Mouse (Mus musculus): ENCODE measurements around the gene H2afb3. TPM values are rescaled to one million over a fixed set of nuclear protein-coding genes. Genes with fewer than 3 reads are reported as not detected.
A peak's percentile ranks its signal among the peaks of the same experiment; 100 is the strongest.

H2afb3 gene
- total and polyA plus RNA-seq, 3 experiments = not detected

DNA sequence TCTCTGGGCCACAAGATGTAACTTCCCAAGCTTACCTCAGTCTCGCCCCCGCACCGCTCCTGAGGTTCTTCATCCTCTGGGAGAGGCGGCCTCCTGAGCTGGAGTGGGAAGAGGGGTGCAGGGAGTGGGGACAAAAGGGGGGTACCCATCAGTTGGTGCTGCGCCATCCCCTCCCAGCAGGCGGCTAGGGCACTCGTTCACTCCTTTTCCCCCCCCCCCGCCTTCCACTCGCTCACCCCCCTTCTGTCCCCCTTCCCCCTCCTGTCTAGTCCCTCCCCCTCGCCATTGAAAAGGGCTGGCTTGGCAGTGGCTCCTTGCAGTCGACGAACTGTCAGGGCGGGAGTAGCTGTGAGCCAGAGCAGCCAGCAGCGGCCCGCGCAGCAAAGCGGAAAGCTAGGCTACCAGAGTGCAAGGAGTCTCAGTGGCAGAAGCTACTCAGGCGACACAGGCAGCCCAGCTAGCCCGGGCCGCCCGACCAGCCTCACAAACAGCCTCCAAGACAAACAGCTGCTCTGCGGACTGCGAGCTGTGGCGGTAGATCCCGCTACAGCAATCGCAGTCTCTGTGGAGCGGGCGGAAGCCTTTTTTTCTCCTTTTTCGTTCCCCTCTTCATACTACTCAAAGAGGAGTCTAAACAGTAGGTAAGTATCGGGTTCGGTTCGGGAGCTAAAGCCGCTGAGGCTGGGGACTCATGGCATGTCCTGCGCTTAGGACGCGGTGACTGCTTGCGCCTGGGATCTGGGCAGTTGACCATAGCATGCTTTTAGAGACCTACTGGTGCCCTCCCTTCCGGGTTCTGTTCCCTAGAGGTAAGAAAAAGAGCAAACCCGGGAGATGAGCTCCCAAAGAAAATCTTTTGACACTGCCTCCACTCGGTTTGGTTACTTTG is 22.6 kb downstream of the H2afb3 start, which contains the start of gene Pcdh11x:
Pcdh11x (plus strand) TSS at position 249 of the 889 bp plus-strand sequence.
- Histone ChIP-seq H3K27ac (no peak within 1 kb of the TSS), H3K27me3 (ENCODE audit: control insufficient read depth, insufficient read depth, low read length) (peaks cover 2% of the 10 kb centered on the region; the same call in 1 of the 2 replicates), H3K36me3 (ENCODE audit: control insufficient read depth, insufficient read depth, low read length) (no peaks in the 10 kb centered on the region), H3K9ac (ENCODE audit: low read depth, low read length) (0 out of 2 replicates have a peak within 1 kb of the TSS, but pooled peaks have one; percentile 30), H3K4me3 (peak within 1 kb of the TSS; percentile 26), H3K79me2 (replicated peaks; ENCODE audit: control insufficient read depth, insufficient read depth, low read length) (no peaks in the 10 kb centered on the region), H3K4me1 (ENCODE audit: control insufficient read depth, insufficient read depth, low read length) (no peaks in the 10 kb centered on the region; the same call in 1 of the 2 replicates)
- intact Hi-C loops (cut with DNase I) = no loop called here
- no peak for DNase-seq
- 11% methylated on average over 39 of the region's 40 CpGs for WGBS
- no peak for TF ChIP-seq POLR2A (IDR thresholded peaks at IDR 0.05; ENCODE audit: insufficient read depth, low read depth, low read length)
- TF ChIP-seq CTCF (IDR thresholded peaks at IDR 0.05) = no peak
- TF ChIP-seq EP300 (IDR thresholded peaks at IDR 0.05; ENCODE audit: insufficient read depth, low read depth, low read length) = no peak

DNA sequence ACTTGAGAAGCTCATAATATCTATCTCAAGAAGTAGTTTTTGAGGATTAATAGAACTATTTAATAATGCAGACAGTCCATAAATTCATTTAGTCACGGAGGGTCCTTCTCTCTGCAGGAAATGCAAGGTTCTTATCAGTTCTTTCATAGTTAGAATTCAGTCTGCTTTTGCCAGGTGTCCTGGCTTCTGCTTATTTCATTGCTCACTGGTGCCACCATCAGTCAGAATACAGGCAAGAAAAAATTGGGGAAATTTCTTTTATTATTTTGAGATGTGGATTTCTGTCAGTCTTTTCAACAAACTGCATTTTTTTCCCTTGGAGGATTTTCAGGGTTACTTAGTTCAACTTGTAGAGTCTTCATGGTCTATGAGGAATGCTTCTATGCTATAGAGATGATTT is 25.4 kb downstream of the H2afb3 start:
- DNase-seq = no peak
- peak; percentile 16; the same call in 1 of the 2 replicates for TF ChIP-seq CTCF (IDR thresholded peaks at IDR 0.05)
- TF ChIP-seq EP300 (IDR thresholded peaks at IDR 0.05; ENCODE audit: insufficient read depth, low read depth, low read length) = no peak

DNA sequence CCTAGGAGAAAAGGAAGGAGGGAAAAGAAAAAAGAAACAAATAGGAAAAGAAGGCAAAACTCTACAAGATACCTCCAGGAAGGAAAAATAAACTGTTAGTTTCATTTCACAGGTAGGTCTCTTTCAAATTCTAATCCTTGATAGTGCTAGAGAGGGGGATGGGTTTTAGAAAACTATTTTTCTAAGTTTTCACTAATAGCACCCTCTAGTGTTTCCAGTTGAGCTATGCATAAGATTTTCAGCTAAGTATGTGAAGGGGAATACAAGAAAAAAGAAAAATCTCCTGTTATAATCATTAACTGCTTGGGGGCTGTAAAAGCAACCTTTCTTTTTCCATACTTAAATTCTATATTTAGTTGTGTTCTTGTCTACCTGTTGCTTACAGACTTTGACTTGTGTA is 27.4 kb downstream of the H2afb3 start:
- intact Hi-C loops (cut with DNase I) = no loop called here
- Histone ChIP-seq H3K9ac (ENCODE audit: low read depth, low read length) (no peak overlapping the region), H3K4me1 (ENCODE audit: control insufficient read depth, insufficient read depth, low read length) (no peaks in the 10 kb centered on the region), H3K27me3 (ENCODE audit: control insufficient read depth, insufficient read depth, low read length) (peaks cover 2% of the 10 kb centered on the region; the same call in 1 of the 2 replicates), H3K4me3 (no peak overlapping the region), H3K36me3 (ENCODE audit: control insufficient read depth, insufficient read depth, low read length) (no peaks in the 10 kb centered on the region), H3K27ac (no peak overlapping the region), H3K79me2 (replicated peaks; ENCODE audit: control insufficient read depth, insufficient read depth, low read length) (no peaks in the 10 kb centered on the region)
- DNase-seq = no peak
- TF ChIP-seq CTCF (IDR thresholded peaks at IDR 0.05) = peak; percentile 36
- TF ChIP-seq EP300 (IDR thresholded peaks at IDR 0.05; ENCODE audit: insufficient read depth, low read depth, low read length) = no peak

More for the DNA sequence above, 25.4 kb downstream of the H2afb3 start:
- no peaks in the 10 kb centered on the region for H3K36me3 ChIP-seq (ENCODE audit: control insufficient read depth, insufficient read depth, low read length)
- 7% methylated on average over 1 of the region's 1 CpGs for WGBS
- no peak overlapping the region for H3K9ac ChIP-seq (ENCODE audit: low read depth, low read length)
- no peak overlapping the region for H3K4me3 ChIP-seq
- intact Hi-C loops (cut with DNase I) = no loop called here
- no peaks in the 10 kb centered on the region; the same call in 1 of the 2 replicates for H3K4me1 ChIP-seq (ENCODE audit: control insufficient read depth, insufficient read depth, low read length)
- no peak overlapping the region for H3K27ac ChIP-seq
- no peaks in the 10 kb centered on the region for H3K79me2 ChIP-seq (replicated peaks; ENCODE audit: control insufficient read depth, insufficient read depth, low read length)
- H3K27me3 ChIP-seq (ENCODE audit: control insufficient read depth, insufficient read depth, low read length) = peaks cover 2% of the 10 kb centered on the region; the same call in 1 of the 2 replicates

Other genes with a start within 250 kb of the H2afb3 start
- gene Pcdh11x, start 22.8 kb downstream of the H2afb3 start, total RNA-seq (2021) = under 1 TPM in 1 of 2 experiments, not detected in 1; 0.10 TPM
- 0.08 TPM in 1 of 2 replicates, not detected in the other for gene Pcdh11x, start 22.8 kb downstream of the H2afb3 start, polyA plus RNA-seq (2012; rRNA removed)

Measured in heart, adult 2 months (tissue).